Mouse (Mus musculus) kidney, postnatal 0 days (tissue): Measurements from ENCODE around the gene Ralgds. TPM values are rescaled to one million over a fixed set of nuclear protein-coding genes. Genes with fewer than 3 reads are reported as not detected.

ENCODE experiments used
- ATAC-seq: fragments of 200-750 bp; cut with Nextera tagmentation; replicated peaks from 2 replicates; pipeline ENCODE4 v1.8.0; 2017; ENCODE audit warnings: low read depth, moderate number of reproducible peaks, moderate TSS enrichment, moderate library complexity; ENCODE audit not compliant: low FRiP score
- DNase-seq: peaks from one replicate; pipeline ENCODE4 v3.0.0-alpha.2; 2016; ENCODE audit warnings: low spot score
- H3K27ac ChIP-seq: fragments of 300-500 bp; sonication (generic); 2 replicates; pipeline ENCODE4 v1.5.1; 2014; ENCODE audit warnings: mild to moderate bottlenecking
- H3K27me3 ChIP-seq: fragments of 300-500 bp; sonication (generic); 2 replicates; pipeline ENCODE4 v1.6.1; 2014; ENCODE audit warnings: low read length, mixed read lengths; ENCODE audit not compliant: insufficient read depth
- H3K36me3 ChIP-seq: fragments of 300-500 bp; sonication (generic); 2 replicates; pipeline ENCODE4 v1.6.1; 2014; ENCODE audit warnings: low read length, mixed read lengths; ENCODE audit not compliant: insufficient read depth
- H3K4me1 ChIP-seq: fragments of 300-500 bp; sonication (generic); replicated peaks from 2 replicates; pipeline ENCODE4 v1.6.1; 2014; ENCODE audit warnings: antibody characterized with exemption, low read length, mixed read lengths; ENCODE audit not compliant: insufficient read depth
- H3K4me2 ChIP-seq: fragments of 300-500 bp; sonication (generic); 2 replicates; pipeline ENCODE4 v1.6.1; 2014; ENCODE audit warnings: mild to moderate bottlenecking, low read length, moderate library complexity, mixed read lengths
- H3K4me3 ChIP-seq: fragments of 300-500 bp; sonication (generic); replicated peaks from 2 replicates; pipeline ENCODE4 v1.5.1; 2014; ENCODE audit warnings: low read depth, low read length
- H3K9ac ChIP-seq: fragments of 300-500 bp; sonication (generic); 2 replicates; pipeline ENCODE4 v1.6.1; 2014; ENCODE audit warnings: low read depth, low read length
- H3K9me3 ChIP-seq: fragments of 300-500 bp; sonication (generic); replicated peaks from 2 replicates; pipeline ENCODE4 v1.6.1; 2016; ENCODE audit warnings: low read length, inconsistent platforms, mixed read lengths
- CTCF ChIP-seq: IDR thresholded peaks from 2 replicates; pipeline ENCODE4 v1.5.1; 2016; ENCODE audit warnings: antibody characterized with exemption, low read depth, mild to moderate bottlenecking, moderate library complexity
- WGBS: fragments of 180-500 bp; shearing (Covaris S2); extraction: QIAGEN DNeasy Blood & Tissue Kit; methylation state at CpG from one replicate; pipeline ENCODE4 v1.1.7; 2014; 5-methylcytosine and 5-hydroxymethylcytosine counted together
- polyA plus RNA-seq: library from polyadenylated mRNA; unstranded; fragments of >200 nt; fragmentation: Nextera tagmentation; extraction: Ambion mirVana; gene quantifications from 2 replicates; pipeline ENCODE4 v1.2.1, GENCODE M21; 2015

Ralgds gene
- polyA plus RNA-seq, 1 experiment from 2014 or later, result 18.1 TPM

- H3K4me2 ChIP-seq, result no peak overlapping the region
- no peak for DNase-seq
- no peaks in the 10 kb centered on the region for H3K9me3 ChIP-seq
- H3K36me3 ChIP-seq, result peaks cover 8% of the 10 kb centered on the region; the same call in 1 of the 2 replicates
- TF ChIP-seq CTCF, result no peak
- peaks cover 18% of the 10 kb centered on the region for H3K4me1 ChIP-seq
- H3K9ac ChIP-seq, result no peak overlapping the region
- no peak for ATAC-seq
- H3K27ac ChIP-seq, result no peak overlapping the region
- H3K4me3 ChIP-seq, result no peak overlapping the region
- WGBS, result 80% methylated on average over 8 of the region's 8 CpGs
- no peaks in the 10 kb centered on the region for H3K27me3 ChIP-seq
Observed at GRCm38 (mm10) chr2:28537995-28538816, 25.3 kb downstream of the Ralgds start.

- Histone ChIP-seq H3K9me3 (no peaks in the 10 kb centered on the region), H3K9ac (no peak overlapping the region), H3K4me1 (peaks cover 18% of the 10 kb centered on the region), H3K4me3 (no peak overlapping the region), H3K27ac (no peak overlapping the region; the same call in 1 of the 2 replicates), H3K4me2 (no peak overlapping the region), H3K27me3 (no peaks in the 10 kb centered on the region), H3K36me3 (peaks cover 10% of the 10 kb centered on the region; the same call in 1 of the 2 replicates)
- ATAC-seq (no peak), DNase-seq (no peak)
- 75% methylated on average over 1 of the region's 1 CpGs for WGBS
- no peak for TF ChIP-seq CTCF
Observed at GRCm38 (mm10) chr2:28538817-28539128, 25.8 kb downstream of the Ralgds start.

GRCm38 (mm10) chr2:28539206-28539605, 26.3 kb downstream of the Ralgds start:
- H3K4me3 ChIP-seq, result no peak overlapping the region
- no peak overlapping the region for H3K4me2 ChIP-seq
- DNase-seq (no peak), ATAC-seq (peak; percentile 36; the same call in 1 of the 2 replicates)
- peaks cover 16% of the 10 kb centered on the region for H3K4me1 ChIP-seq
- TF ChIP-seq CTCF, result no peak
- no peaks in the 10 kb centered on the region for H3K9me3 ChIP-seq
- H3K27me3 ChIP-seq, result no peaks in the 10 kb centered on the region
- peaks cover 15% of the 10 kb centered on the region; the same call in 1 of the 2 replicates for H3K36me3 ChIP-seq
- H3K27ac ChIP-seq, result no peak overlapping the region; the same call in 1 of the 2 replicates
- no peak overlapping the region for H3K9ac ChIP-seq
- WGBS, result 38% methylated on average over 7 of the region's 7 CpGs

GRCm38 (mm10) chr2:28539949-28540348, 27.0 kb downstream of the Ralgds start:
- H3K4me1 ChIP-seq, result peaks cover 13% of the 10 kb centered on the region

GRCm38 (mm10) chr2:28540587-28541227, 27.8 kb downstream of the Ralgds start:
- Histone ChIP-seq H3K4me3 (no peak overlapping the region), H3K4me1 (peaks cover 12% of the 10 kb centered on the region), H3K9ac (no peak overlapping the region), H3K4me2 (no peak overlapping the region), H3K27ac (no peak overlapping the region), H3K36me3 (peaks cover 29% of the 10 kb centered on the region; the same call in 1 of the 2 replicates), H3K9me3 (no peaks in the 10 kb centered on the region), H3K27me3 (no peaks in the 10 kb centered on the region)
- TF ChIP-seq CTCF, result no peak
- ATAC-seq (no peak), DNase-seq (no peak)
- WGBS, result 85% methylated on average over 8 of the region's 8 CpGs

More at GRCm38 (mm10) chr2:28539949-28540348, 27.0 kb downstream of the Ralgds start:
- no peak for TF ChIP-seq CTCF
- Histone ChIP-seq H3K9me3 (no peaks in the 10 kb centered on the region), H3K4me3 (no peak overlapping the region), H3K4me2 (no peak overlapping the region), H3K9ac (0 out of 2 replicates have a peak overlapping the region, but pooled peaks have one; percentile 13), H3K36me3 (peaks cover 22% of the 10 kb centered on the region; the same call in 1 of the 2 replicates), H3K27me3 (no peaks in the 10 kb centered on the region), H3K27ac (no peak overlapping the region)
- WGBS, result 69% methylated on average over 2 of the region's 2 CpGs
- ATAC-seq, result no peak
- DNase-seq, result no peak

- Histone ChIP-seq H3K27ac (no peak overlapping the region), H3K9me3 (no peaks in the 10 kb centered on the region), H3K36me3 (peaks cover 41% of the 10 kb centered on the region), H3K4me3 (no peak overlapping the region), H3K4me2 (no peak overlapping the region), H3K9ac (no peak overlapping the region), H3K27me3 (no peaks in the 10 kb centered on the region), H3K4me1 (peaks cover 8% of the 10 kb centered on the region)
- TF ChIP-seq CTCF, result no peak
- ATAC-seq (no peak), DNase-seq (no peak)
- WGBS, result 93% methylated on average over 8 of the region's 8 CpGs
Observed at GRCm38 (mm10) chr2:28543894-28544293, 31.0 kb downstream of the Ralgds start.
